Mouse (Mus musculus): Measurements from ENCODE around the gene Bcas1. TPM values are rescaled to one million over a fixed set of nuclear protein-coding genes. Genes with fewer than 3 reads are reported as not detected.
A peak's percentile ranks its signal among the peaks of the same experiment; 100 is the strongest.

Gene Bcas1
- total RNA-seq, 2 experiments from 2014 or later, result 0.89 to 2.1 TPM

DNA sequence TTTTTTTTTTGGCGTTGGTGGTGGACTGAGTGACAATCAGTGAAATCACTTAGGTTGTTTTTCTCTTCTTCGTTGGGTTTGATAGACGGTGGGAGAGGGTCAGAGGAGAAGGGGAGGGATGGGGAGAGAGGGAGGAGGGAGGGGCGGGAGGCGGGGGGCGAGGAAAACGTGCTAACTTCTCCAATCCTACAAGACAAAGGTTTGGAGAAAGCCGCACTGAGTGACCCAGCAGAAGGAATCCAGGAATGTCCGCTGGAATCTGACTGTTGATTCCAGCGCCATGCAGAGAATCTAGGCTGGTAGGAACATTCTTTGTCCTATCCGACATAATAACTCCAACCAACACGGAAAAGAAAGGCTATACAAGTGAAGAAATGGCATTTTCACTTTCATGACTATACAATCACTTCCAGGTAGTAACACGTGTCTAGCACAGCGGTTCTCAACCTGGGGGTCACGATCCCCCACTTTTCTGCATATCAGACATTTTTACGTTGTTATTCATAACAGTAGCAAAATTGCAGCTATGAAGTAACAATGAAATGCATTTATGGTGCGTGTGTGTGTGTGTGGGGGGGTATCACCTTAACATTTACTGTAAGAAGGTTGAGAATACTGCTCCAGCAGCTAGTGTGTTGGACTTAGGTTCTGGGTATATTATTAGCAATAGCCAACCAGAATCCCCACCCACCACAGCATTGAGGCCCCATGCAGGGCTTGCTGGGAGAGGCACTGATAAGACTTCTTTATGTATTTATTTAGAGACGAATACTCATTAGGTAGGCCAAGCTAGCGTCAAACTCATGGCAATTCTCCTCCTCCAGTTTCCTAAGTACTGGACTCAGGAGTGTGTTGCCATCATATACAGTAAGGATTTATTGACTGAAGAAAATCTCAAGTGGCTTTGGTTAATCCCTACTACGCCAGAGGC is 107.8 kb downstream of the Bcas1 start:
- no peak for DNase-seq
- intact Hi-C loops (cut with DNase I), result loop anchor here (10.0 kb wide), 1 partner anchor 205 kb away; no protein-coding TSS in a partner anchor

DNA sequence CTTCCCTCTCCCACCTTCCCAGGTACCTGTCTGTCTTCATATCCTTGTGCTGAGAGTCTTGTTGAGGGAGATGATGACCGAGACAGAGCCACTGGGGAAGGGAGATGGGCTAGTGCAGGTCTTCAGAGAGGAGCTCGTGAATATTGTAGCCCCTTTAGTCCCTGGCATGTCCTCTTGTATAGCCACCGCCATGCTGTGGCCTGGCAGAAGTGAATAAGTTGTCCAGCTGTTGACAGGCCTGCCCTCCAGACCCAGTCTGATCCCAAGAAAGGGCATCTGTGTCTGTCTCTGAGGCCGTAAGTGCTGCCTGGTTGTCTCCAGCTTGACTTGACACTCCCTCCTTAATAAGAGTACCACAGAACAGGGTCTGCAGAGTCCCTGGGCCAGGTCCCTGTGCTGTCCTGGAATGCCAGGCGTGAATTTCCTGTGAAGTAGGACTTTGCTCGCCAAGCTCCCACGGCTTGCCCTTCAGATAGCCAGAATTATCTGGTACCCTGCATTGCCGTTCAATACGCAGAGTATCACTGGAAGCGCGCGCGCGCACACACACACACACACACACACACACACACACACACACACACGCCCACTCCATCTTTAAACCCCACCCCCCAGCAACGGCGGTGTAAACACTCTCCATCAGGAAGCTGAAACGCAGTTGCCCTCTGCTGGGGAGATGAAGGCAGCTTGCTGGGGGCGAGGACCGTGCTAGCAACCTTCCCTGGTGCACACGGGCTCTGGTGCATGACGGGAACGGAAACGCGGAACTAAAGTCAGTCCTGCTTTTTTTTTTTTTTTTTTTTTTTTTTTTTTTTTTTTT is 108.7 kb downstream of the Bcas1 start:
- peak; percentile 68 to 86 for DNase-seq

DNA sequence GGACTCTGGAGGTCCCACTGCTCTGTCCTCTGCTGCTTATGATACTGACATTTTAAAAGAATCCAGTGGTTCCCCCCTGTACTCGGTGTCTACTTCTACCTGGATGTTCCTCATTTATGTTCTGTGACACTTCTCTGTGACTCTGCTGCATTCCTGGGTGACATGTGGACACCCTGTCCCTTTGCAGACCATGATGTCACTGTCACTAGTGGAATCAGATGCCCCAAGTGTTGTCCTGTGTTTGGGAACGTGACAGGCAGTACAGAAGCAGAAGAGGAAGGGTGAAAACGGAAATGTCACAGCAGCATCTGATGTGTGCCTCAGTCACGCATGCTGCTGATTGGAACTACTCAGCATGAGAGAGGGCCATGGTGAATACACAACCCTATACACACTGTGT is 110.9 kb downstream of the Bcas1 start:
- intact Hi-C loops (cut with DNase I), result loop anchor here (10.0 kb wide), 1 partner anchor 202 kb away; no protein-coding TSS in a partner anchor

More for the DNA sequence above, 108.7 kb downstream of the Bcas1 start:
- intact Hi-C loops (cut with DNase I), result loop anchor here (10.0 kb wide), 1 partner anchor 204 kb away; no protein-coding TSS in a partner anchor

DNA sequence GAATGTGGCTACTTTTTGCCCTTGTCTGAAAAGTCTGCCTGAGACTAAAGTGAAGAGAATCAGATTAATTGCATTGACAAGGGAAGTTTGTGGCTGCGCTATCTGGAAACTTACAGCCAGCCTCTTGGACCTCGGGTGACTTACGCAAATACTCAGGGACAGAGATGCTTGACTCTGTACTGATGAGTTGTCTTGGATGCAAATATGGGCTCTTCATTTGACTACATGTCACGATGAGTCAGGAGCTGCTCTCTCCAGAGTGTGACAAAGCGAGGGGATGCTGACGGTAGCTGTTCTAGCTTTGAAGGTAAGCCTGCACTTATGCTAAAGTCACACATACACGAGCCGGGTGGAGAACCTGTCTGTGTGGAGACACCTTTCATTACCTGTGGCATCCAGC is 111.3 kb downstream of the Bcas1 start:
- no peak for DNase-seq
- intact Hi-C loops (cut with DNase I), result loop anchor here (10.0 kb wide), 1 partner anchor 202 kb away; no protein-coding TSS in a partner anchor

More for the DNA sequence above, 110.9 kb downstream of the Bcas1 start:
- DNase-seq, result no peak

DNA sequence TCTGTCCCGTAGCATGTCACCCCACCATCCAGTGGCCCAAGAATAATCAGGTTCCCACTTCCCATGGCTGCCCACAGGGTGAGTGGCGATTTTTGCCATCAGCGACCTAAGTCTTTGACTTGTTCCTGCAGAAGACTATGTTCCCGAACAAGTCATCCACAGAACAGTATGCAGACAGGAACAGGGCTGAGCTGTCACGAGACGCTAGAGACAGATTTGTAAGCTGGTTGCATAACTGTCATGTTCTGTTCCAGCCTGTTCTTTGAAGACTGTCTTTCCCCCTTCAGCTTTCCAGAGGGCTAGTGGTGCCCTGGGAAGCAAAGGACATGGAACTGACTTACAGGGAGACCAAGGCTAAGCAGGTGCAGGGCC is 116.7 kb downstream of the Bcas1 start:
- no peak for DNase-seq
- intact Hi-C loops (cut with DNase I), result loop anchor here (10.0 kb wide), 1 partner anchor 196 kb away; no protein-coding TSS in a partner anchor

DNA sequence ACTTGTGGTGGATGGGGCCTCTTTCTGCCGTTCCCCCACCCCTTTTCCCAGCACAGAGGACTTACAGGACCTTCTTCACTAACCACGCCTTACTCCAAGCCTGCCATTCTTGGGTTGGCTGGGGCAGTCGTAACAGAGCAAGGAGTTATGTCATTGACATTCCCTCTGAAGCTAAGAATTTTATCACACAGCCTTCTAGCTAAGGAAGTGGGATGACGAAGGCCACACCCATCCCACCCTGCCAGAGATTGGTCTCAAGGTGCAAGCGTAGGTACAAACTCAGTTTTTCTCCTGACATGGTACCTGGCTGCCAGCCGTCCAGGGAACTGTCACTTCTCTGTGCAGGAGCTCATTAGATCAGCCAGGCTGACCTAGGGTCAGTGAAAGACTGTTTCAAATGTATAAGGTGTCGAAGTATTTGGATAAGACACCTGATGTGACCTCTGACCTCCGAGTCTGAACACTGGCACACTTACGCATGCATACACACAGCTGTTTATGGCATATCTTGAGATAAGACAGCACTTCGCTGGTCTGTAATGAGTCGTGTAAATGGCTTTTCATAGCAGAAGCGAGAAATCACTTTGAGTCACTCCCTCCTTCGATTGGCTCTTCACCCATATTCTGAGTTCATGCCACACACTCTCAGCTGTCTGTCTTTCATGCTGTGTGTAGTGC is 117.2 kb downstream of the Bcas1 start:
- no peak for DNase-seq
- intact Hi-C loops (cut with DNase I), result loop anchor here (10.0 kb wide), 1 partner anchor 196 kb away; no protein-coding TSS in a partner anchor

DNA sequence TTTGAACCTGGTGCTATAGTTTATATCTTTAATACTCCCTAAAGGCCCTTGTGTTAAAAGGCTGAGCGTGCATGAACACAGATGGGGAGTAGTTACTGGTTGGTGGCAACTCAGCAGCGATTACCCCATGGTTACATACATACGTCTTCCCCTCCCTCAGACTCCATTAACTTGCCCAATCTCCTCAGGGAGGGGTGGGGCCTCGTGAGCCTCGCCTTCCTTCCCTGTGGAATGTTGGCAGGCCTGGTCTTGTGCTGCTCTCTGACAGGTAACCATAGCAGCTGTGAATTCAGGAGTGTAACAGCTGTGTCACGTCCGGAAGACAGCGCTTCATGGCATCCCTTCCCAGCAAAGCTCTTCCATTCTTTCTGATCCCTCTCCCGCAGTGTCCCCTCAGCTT is 118.7 kb downstream of the Bcas1 start:
- no peak for DNase-seq

DNA sequence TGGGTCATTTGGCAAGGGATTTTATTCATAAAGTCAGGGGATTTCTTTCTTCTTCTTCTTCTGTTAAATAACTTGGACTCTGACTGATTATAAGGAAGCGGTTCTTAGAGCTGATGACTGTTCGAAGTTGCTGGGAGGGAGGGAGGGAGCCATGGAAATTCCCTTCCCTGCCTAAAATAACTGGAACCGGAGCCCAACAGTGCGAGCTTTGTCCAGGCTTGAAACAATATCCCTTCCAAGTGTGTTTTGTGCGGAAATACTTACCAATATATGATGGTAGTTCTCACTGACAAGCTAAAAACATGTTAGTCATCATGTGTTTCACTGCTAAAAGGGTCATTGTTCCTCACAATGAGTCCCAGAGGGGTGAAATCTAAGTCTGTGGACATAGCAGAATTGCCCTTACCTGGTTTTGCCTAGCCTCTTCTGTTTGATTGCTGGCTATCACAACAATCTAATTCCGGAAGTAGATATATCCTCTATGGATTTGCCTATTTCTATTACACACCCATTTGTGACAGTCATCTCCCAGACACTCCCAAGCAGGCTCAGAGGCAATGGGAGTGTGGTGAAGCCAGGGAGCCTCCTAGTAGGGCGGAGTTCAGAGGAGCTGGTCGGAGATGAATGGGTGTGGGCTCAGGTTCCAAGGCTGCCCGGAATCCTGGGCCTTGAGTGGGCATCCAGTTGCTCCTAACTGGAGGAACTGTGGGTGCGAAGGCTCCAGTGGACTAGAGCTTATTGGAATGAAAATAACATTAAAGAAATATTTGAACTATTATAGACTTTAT is 119.4 kb downstream of the Bcas1 start:
- no peak for DNase-seq
- intact Hi-C loops (cut with DNase I), result no loop called here

More for the DNA sequence above, 118.7 kb downstream of the Bcas1 start:
- intact Hi-C loops (cut with DNase I), result no loop called here

DNA sequence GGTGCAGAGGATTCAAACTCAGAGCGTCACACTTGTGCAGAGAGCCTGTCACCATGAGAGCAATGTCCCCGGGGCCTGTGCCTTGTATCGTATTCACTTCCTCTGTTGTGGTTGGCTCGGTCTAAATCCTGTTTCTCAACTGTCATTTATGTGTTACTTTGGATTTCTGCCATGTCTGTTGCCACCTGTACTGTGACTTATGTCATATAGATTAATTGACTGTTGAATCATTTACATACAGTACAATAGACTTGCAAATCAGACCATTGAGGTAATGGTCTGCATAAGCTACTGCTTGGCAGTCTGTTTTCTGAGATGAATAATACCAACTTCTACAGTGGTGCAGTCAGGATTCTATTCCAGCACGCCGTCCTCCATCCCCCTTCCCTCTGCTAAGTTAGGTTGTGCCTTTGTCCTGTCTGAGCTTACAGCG is 120.0 kb downstream of the Bcas1 start:
- no peak for DNase-seq
- intact Hi-C loops (cut with DNase I), result no loop called here

DNA sequence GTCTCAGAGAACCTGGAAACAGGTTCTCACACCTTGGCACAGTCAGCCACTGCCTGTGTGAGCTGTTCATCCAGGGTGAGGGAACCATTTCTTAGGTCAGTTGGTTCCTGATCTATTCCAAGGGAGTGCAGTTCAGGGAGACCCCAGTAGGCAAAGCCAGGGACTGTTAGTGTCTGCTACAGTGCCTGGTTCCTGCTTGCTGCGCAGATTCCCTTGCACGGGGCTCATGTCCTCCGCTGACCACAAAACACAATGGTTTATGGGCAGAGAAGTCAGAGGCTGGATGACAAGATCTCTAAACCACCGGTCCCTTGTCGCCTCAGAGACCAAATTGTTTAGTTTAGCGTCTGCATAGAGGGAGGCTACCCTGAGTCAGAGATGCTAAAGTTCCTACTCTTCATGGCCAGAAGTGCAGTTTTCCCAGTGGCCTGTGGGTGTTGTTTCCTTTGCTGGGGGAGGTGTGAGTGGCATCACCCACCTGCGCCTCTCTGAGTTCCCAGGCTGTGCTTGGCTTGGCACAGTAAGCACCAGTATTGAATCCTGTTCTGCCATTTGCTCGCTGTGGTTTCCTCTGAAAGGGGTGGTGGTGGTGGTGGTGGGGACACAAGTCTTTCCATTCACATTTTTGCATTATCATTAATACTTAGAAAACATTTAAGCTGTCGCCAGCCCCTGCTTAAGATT is 120.9 kb downstream of the Bcas1 start:
- DNase-seq, result no peak
- intact Hi-C loops (cut with DNase I), result no loop called here

DNA sequence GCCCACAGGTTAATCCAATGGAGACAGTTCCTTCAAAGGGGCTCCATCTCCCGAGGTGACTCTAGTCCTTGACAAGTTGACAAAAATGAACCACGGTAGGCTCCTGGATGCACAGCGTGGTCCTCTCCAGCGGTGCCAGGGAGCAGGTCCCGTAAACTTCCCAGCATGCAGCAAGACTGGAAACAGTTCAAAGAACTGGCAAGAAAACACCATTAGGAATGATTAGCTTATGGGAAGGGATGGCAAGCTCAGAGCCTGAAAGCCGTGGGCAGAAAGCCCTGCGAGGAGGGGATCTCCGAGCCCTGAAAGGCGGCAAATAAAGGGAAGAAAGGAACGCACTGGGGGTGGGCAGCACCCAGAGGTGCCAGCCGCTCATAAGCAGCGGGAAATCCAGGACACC is 122.9 kb downstream of the Bcas1 start:
- intact Hi-C loops (cut with DNase I), result no loop called here
- no peak for DNase-seq

DNA sequence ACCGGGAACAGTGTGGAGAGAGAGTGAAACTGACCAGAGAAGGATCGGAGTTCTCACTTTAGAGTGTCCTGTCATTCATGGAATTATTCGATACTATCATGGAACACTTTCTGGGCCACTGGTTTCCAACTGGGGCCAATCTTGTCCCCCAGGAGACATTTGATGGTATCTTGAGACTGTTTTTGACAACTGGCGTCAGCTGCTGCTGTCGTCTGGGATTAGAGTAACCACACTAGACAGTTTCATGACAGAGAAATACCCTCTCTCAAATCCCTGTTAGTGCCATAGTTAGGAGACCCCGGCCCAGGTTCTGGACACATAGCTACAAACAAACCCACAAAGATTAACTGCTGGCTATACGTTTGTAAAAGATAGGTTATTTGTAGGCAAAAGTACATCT is 124.0 kb downstream of the Bcas1 start:
- intact Hi-C loops (cut with DNase I), result no loop called here
- DNase-seq, result no peak

DNA sequence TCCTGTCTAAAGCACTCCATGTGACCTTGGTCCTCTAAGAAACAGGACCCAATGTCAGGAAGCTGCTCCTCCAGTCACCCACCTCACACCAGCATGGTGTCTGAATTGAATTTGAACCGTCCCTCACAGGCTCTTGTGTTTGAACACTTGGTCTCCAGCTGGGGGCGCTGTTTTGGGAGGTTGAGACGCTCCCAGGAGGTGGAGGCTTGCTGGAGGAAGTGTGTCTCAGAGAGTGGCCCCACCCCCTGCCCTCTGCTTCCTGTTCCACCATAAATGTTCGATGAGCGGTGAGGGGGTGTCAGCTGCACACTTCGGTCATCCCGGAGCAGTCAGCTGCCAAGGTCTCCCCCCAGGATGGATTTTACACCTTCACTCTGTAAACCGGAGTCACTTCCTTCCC is 124.8 kb downstream of the Bcas1 start:
- intact Hi-C loops (cut with DNase I), result no loop called here
- DNase-seq, result no peak

Other genes with a start within 250 kb of the Bcas1 start
- 10 to 100 TPM; 12.1 to 12.6 TPM for gene Pfdn4, start 68.6 kb upstream of the Bcas1 start, total RNA-seq (2021)
- not detected for gene Cyp24a1, start 69.3 kb upstream of the Bcas1 start, total RNA-seq (2021)
- not detected for gene 4930470P17Rik, start 174.2 kb upstream of the Bcas1 start, total RNA-seq (2021)